Comparison of ENCODE assay signal across 8 mouse cellular contexts in the genomic region with DNA sequence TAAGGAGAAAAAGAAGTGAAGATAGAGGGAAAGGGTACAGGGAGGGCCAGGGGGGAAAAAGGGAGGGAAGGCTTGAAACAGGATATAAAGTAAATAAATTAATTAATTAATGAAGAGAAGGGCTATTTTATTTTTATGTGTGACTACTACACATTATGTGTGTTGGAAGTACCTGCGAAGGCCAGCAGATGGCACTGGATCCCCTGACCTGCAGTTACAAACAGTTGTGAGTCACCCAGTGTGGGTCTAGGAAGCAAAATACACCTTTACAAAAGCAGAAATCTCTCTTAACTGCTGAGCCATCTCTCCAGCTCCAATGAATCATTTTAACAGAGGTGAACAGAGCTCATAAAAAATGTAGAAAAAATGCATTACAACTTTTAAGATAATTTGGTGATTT. TPM values are rescaled to one million over a fixed set of nuclear protein-coding genes. Genes with fewer than 3 reads are reported as not detected.
DNase-seq lines count a peak whose midpoint lies in the region; ATAC-seq and TF ChIP-seq lines count a peak whose summit lies in the region.

No protein-coding gene starts in this region.

- no peak; the same call in 1 of the 2 replicates for ATAC-seq in heart, postnatal 0 days (ENCODE audit: insufficient read depth, low read depth)
- ATAC-seq in activated CD4-positive, CD25-positive, alpha-beta regulatory T cell, adult 4 months, result no peak

- H3K4me2 ChIP-seq in heart, postnatal 0 days (ENCODE audit: low read depth, low read length), result no peak overlapping the region

- H3K9me3 ChIP-seq in heart, postnatal 0 days (replicated peaks; ENCODE audit: control insufficient read depth, low read length), result no peaks in the 10 kb centered on the region

- no peak overlapping the region for H3K27ac ChIP-seq in heart, postnatal 0 days (ENCODE audit: low read depth)
- H3K27ac ChIP-seq in testis, adult 2 months (ENCODE audit: control insufficient read depth, insufficient read depth, low read depth, low read length), result no peak overlapping the region

- H3K9ac ChIP-seq in heart, postnatal 0 days (replicated peaks; ENCODE audit: low read depth, low read length), result no peak overlapping the region

- TF ChIP-seq CTCF in heart, postnatal 0 days (IDR thresholded peaks at IDR 0.05; ENCODE audit: low read depth), result peak; percentile 57
- TF ChIP-seq CTCF in testis, adult 2 months (IDR thresholded peaks at IDR 0.05; ENCODE audit: control insufficient read depth, insufficient read depth, insufficient replicate concordance, low read depth, low read length), result peak; percentile 41; the same call in 1 of the 2 replicates

- peak; percentile 18 for DNase-seq in heart, postnatal 0 days (ENCODE audit: low spot score)
- DNase-seq in heart, adult 11 months, result no peak
- DNase-seq in testis, postnatal 14 days (ENCODE audit: low spot score), result no peak
- peak; percentile 53 to 77 for DNase-seq in cerebellum, postnatal 25 days
- DNase-seq in induced T-regulatory cell, adult 2 months (ENCODE audit: low read depth), result peak; percentile 31
- DNase-seq in lung, postnatal 4 days, result peak; percentile 30 to 38

- 71% methylated on average over 1 of the region's 1 CpGs for WGBS in heart, postnatal 0 days

- TF ChIP-seq EP300 in heart, postnatal 0 days (IDR thresholded peaks at IDR 0.05; ENCODE audit: low read depth), result no peak

- H3K4me3 ChIP-seq in heart, postnatal 0 days (ENCODE audit: low read depth, low read length), result no peak overlapping the region
- H3K4me3 ChIP-seq in testis, adult 2 months (ENCODE audit: control insufficient read depth, low read depth, low read length), result no peak overlapping the region

- TF ChIP-seq POLR2A in testis, adult 2 months (IDR thresholded peaks at IDR 0.05; ENCODE audit: control insufficient read depth, low read depth, low read length), result no peak

- H3K27me3 ChIP-seq in heart, postnatal 0 days (ENCODE audit: control insufficient read depth, insufficient read depth, low read length), result no peaks in the 10 kb centered on the region
- no peaks in the 10 kb centered on the region for H3K27me3 ChIP-seq in testis, adult 2 months (ENCODE audit: control insufficient read depth, insufficient read depth, low read length)

- H3K4me1 ChIP-seq in heart, postnatal 0 days (ENCODE audit: control insufficient read depth, insufficient read depth), result no peaks in the 10 kb centered on the region
- no peaks in the 10 kb centered on the region; the same call in 1 of the 2 replicates for H3K4me1 ChIP-seq in testis, adult 2 months (ENCODE audit: control insufficient read depth, insufficient read depth, low read length)

- no peaks in the 10 kb centered on the region for H3K36me3 ChIP-seq in heart, postnatal 0 days (replicated peaks; ENCODE audit: control insufficient read depth, insufficient read depth, low read length)
- H3K36me3 ChIP-seq in testis, adult 2 months (ENCODE audit: control insufficient read depth, insufficient read depth, low read length), result no peaks in the 10 kb centered on the region; the same call in 1 of the 2 replicates

RNA-seq across cellular contexts. Expression of gene Uggt2, which starts 59.0 kb away (rescaled TPM):
- total RNA-seq in heart, postnatal 0 days (2014; rRNA removed; ENCODE audit: low replicate concordance), result 2.7 and 5.2 TPM in 2 replicates
- polyA plus RNA-seq in heart, postnatal 0 days (2015; fragmentation: Nextera tagmentation; extraction: Ambion mirVana), result 4.5 and 8.1 TPM in 2 replicates
- 13.7 and 18.9 TPM in 2 replicates for polyA plus RNA-seq in testis, adult 2 months (2012; rRNA removed)
- 1 to 10 TPM; 1.4 to 2.0 TPM for polyA plus RNA-seq in activated CD4-positive, CD25-positive, alpha-beta regulatory T cell, adult 4 months (2017; shearing (Covaris generic))

Comparison
In these comparisons a context has a peak if more than half of its experiments do, and no peak if none do; other contexts are left out.
1. DNase-seq: peak in heart, postnatal 0 days (single experiment), cerebellum, postnatal 25 days (2 of 2), induced T-regulatory cell, adult 2 months (single experiment) and lung, postnatal 4 days (2 of 2); none in heart, adult 11 months (single experiment) and testis, postnatal 14 days (single experiment).